Mouse (Mus musculus) midbrain, embryonic 16.5 days (tissue): ENCODE data around the gene Asl. TPM values are rescaled to one million over a fixed set of nuclear protein-coding genes. Genes with fewer than 3 reads are reported as not detected.
A peak's percentile ranks its signal among the peaks of the same experiment; 100 is the strongest.

Experiments used
- ATAC-seq: fragments of 200-750 bp; cut with Nextera tagmentation; 2 replicates; pipeline ENCODE4 v1.8.0; 2017; ENCODE audit warnings: moderate TSS enrichment
- H3K27ac ChIP-seq: fragments of 300-500 bp; sonication (generic); 2 replicates; pipeline ENCODE4 v1.5.1; 2014; ENCODE audit warnings: mild to moderate bottlenecking, low read length, mixed read lengths
- H3K27me3 ChIP-seq: fragments of 300-500 bp; sonication (generic); 2 replicates; pipeline ENCODE4 v1.6.1; 2014; ENCODE audit warnings: low read depth, low read length, mixed read lengths; ENCODE audit not compliant: control insufficient read depth, insufficient read depth
- H3K36me3 ChIP-seq: fragments of 300-500 bp; sonication (generic); 2 replicates; pipeline ENCODE4 v1.6.1; 2014; ENCODE audit warnings: mild to moderate bottlenecking, low read length, moderate library complexity, mixed read lengths; ENCODE audit not compliant: control insufficient read depth, insufficient read depth
- H3K4me1 ChIP-seq: fragments of 300-500 bp; sonication (generic); 2 replicates; pipeline ENCODE4 v1.6.1; 2014; ENCODE audit warnings: mild to moderate bottlenecking, low read length, mixed read lengths; ENCODE audit not compliant: control insufficient read depth, insufficient read depth
- H3K4me2 ChIP-seq: fragments of 300-500 bp; sonication (generic); 2 replicates; pipeline ENCODE4 v1.6.1; 2014; ENCODE audit warnings: mild to moderate bottlenecking, low read length, mixed read lengths
- H3K4me3 ChIP-seq: fragments of 300-500 bp; sonication (generic); 2 replicates; pipeline ENCODE4 v1.5.1; 2014; ENCODE audit warnings: low read depth, mild to moderate bottlenecking, low read length, moderate library complexity, mixed read lengths
- H3K9ac ChIP-seq: fragments of 300-500 bp; sonication (generic); 2 replicates; pipeline ENCODE4 v1.6.1; 2014; ENCODE audit warnings: low read depth, low read length, mixed read lengths
- H3K9me3 ChIP-seq: fragments of 300-500 bp; sonication (generic); replicated peaks from 2 replicates; pipeline ENCODE4 v1.6.1; 2014; ENCODE audit warnings: mild to moderate bottlenecking, low read length, mixed read lengths; ENCODE audit not compliant: control insufficient read depth, poor library complexity, severe bottlenecking
- WGBS: fragments of 180-500 bp; shearing (Covaris S2); extraction: QIAGEN DNeasy Blood & Tissue Kit; methylation state at CpG from one replicate; pipeline ENCODE4 v1.1.7; 2014; 5-methylcytosine and 5-hydroxymethylcytosine counted together
- polyA plus RNA-seq: library from polyadenylated mRNA; unstranded; fragments of >200 nt; fragmentation: Nextera tagmentation; extraction: Ambion mirVana; gene quantifications from 2 replicates; pipeline ENCODE4 v1.2.1, GENCODE M21; 2015

Asl gene
- polyA plus RNA-seq, 1 experiment from 2014 or later, result 38.6 TPM

DNA sequence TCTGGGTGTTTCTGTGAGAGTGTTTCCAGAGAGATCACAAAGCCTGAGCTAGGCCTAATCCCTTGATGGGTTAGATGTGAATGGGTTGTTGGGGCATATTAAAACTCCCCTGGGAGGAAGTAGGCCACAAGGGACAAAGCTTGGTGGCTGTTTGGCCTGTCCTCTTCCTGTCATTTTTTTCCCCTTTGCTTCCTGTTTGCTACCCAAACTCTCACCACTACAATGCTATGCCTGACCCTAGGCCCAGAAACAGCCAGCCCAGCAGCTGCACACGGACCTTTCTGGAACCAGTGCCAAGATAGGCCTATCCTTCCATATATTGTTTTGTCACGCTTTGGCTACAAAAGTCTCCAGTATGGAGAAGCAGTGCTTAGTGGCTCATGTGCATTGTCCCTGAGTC, 33.0 kb upstream of the Asl start:
- no peaks in the 10 kb centered on the region for H3K4me1 ChIP-seq
- H3K4me2 ChIP-seq, result no peak overlapping the region
- peaks cover 13% of the 10 kb centered on the region for H3K36me3 ChIP-seq
- no peak overlapping the region for H3K9ac ChIP-seq
- no peaks in the 10 kb centered on the region for H3K27me3 ChIP-seq
- H3K27ac ChIP-seq, result no peak overlapping the region
- no peaks in the 10 kb centered on the region for H3K9me3 ChIP-seq
- no peak overlapping the region for H3K4me3 ChIP-seq
- ATAC-seq, result no peak
- 82% methylated on average over 2 of the region's 2 CpGs for WGBS

- no peak overlapping the region for H3K4me2 ChIP-seq
- H3K27me3 ChIP-seq, result no peaks in the 10 kb centered on the region
- H3K27ac ChIP-seq, result no peak overlapping the region
- peaks cover 13% of the 10 kb centered on the region for H3K36me3 ChIP-seq
- ATAC-seq, result no peak
- H3K9me3 ChIP-seq, result no peaks in the 10 kb centered on the region
- WGBS, result 86% methylated on average over 4 of the region's 4 CpGs
- no peak overlapping the region for H3K4me3 ChIP-seq
- H3K9ac ChIP-seq, result no peak overlapping the region
- H3K4me1 ChIP-seq, result no peaks in the 10 kb centered on the region
Observed at GRCm38 (mm10) chr5:130060329-130060665, 31.2 kb upstream of the Asl start.

GRCm38 (mm10) chr5:130059413-130060328, 30.6 kb upstream of the Asl start:
- Histone ChIP-seq H3K4me1 (no peaks in the 10 kb centered on the region), H3K4me2 (no peak overlapping the region), H3K9me3 (no peaks in the 10 kb centered on the region), H3K27me3 (no peaks in the 10 kb centered on the region), H3K27ac (peak overlapping the region; percentile 14; the same call in 1 of the 2 replicates), H3K9ac (no peak overlapping the region), H3K4me3 (no peak overlapping the region), H3K36me3 (peaks cover 13% of the 10 kb centered on the region)
- 65% methylated on average over 12 of the region's 12 CpGs for WGBS
- ATAC-seq, result no peak

DNA sequence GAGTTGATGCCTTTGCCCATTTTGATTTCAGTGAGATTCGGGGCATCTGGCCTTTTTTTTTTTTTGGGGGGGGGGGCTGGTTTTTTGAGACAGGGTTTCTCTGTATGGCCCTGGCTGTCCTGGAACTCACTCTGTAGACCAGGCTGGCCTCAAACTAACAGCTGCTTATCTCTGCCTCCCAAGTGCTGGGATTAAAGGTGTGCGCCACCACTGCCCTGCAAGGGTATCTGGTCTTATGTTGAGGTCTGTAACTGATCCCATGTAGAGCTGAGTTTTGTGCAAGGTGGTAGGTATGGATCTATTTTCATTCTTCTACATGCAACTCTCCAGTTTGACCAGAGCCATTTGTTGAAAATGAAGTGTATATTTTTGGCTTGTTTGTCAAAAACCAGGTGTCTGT, 27.3 kb upstream of the Asl start:
- Histone ChIP-seq H3K9me3 (no peaks in the 10 kb centered on the region), H3K9ac (no peak overlapping the region), H3K27me3 (no peaks in the 10 kb centered on the region), H3K4me3 (no peak overlapping the region), H3K36me3 (peaks cover 11% of the 10 kb centered on the region), H3K27ac (no peak overlapping the region), H3K4me1 (no peaks in the 10 kb centered on the region), H3K4me2 (no peak overlapping the region)
- WGBS, result 95% methylated on average over 2 of the region's 2 CpGs
- no peak for ATAC-seq

DNA sequence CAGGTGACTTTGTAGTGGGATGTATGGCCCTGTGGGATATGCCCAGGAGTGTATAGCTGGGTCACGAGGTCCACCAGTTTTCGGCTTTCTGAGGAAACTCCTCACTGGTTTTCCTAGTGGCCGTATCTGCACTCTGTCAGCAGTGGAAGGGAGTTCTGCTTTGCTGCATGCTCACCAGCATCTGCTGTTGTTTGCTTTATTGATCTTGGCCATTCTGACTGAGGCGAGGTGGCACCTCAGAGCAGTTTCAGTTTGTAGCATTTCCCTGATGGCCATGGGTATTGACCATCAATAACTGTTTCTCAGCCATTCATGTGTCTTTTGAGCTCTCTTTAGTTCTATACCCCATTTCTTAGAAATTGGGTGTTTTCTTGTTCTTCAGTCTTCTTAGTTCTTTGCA, 26.6 kb upstream of the Asl start:
- 95% methylated on average over 4 of the region's 4 CpGs for WGBS

DNA sequence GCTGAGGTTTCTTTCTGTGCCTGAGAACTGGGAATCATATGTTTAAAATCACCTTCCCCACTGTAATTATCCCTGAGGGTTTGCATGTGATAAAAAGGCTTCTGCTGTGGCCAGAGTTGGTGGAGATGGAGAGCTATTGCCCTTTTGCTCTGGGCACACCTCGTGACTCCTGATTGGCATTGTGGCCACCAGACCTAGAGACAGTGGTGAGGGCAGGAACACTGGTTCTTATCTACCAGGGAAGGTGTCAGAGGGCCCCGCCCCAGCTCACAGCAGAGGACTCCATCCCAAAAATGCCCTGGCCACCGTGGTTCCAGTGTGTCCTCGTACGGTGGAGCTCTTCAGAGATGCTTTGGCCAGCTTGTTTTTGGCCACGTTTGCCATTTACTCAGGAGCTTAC, 23.9 kb upstream of the Asl start:
- H3K4me3 ChIP-seq, result no peak overlapping the region
- H3K9ac ChIP-seq, result no peak overlapping the region
- H3K36me3 ChIP-seq, result no peaks in the 10 kb centered on the region; the same call in 1 of the 2 replicates
- H3K27ac ChIP-seq, result no peak overlapping the region
- no peaks in the 10 kb centered on the region for H3K4me1 ChIP-seq
- WGBS, result 92% methylated on average over 6 of the region's 6 CpGs
- H3K9me3 ChIP-seq, result no peaks in the 10 kb centered on the region
- no peak for ATAC-seq
- no peaks in the 10 kb centered on the region for H3K27me3 ChIP-seq
- H3K4me2 ChIP-seq, result no peak overlapping the region

More for the DNA sequence above, 26.6 kb upstream of the Asl start:
- H3K4me2 ChIP-seq, result no peak overlapping the region
- H3K4me1 ChIP-seq, result no peaks in the 10 kb centered on the region
- ATAC-seq, result no peak
- no peak overlapping the region for H3K9ac ChIP-seq
- no peaks in the 10 kb centered on the region for H3K9me3 ChIP-seq
- no peak overlapping the region for H3K4me3 ChIP-seq
- peaks cover 8% of the 10 kb centered on the region; the same call in 1 of the 2 replicates for H3K36me3 ChIP-seq
- H3K27ac ChIP-seq, result no peak overlapping the region
- no peaks in the 10 kb centered on the region for H3K27me3 ChIP-seq

DNA sequence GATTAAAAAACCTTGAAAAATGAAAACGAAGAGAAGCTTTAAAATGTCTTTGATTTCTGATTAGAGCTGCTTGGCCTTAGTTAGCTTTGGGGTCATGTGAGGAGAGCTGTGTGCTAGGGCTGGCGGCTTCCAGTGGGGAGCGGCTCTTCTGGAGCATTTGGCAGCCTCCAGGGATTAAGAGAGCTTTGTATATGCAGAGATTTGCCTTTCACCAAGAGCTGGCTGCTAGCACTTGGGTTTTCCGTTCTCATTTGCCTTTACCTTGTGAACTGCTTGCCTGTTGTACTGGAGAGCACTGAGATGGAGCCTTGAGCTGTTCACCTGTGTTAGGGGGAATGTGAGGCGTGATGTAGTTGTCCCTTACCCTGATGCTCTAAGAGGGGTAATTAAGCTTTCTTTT, 23.5 kb upstream of the Asl start:
- no peak for ATAC-seq
- H3K9ac ChIP-seq, result no peak overlapping the region
- no peak overlapping the region for H3K4me3 ChIP-seq
- no peaks in the 10 kb centered on the region for H3K9me3 ChIP-seq
- H3K4me1 ChIP-seq, result no peaks in the 10 kb centered on the region
- H3K27ac ChIP-seq, result no peak overlapping the region
- 54% methylated on average over 5 of the region's 5 CpGs for WGBS
- no peaks in the 10 kb centered on the region for H3K27me3 ChIP-seq
- H3K4me2 ChIP-seq, result no peak overlapping the region
- H3K36me3 ChIP-seq, result no peaks in the 10 kb centered on the region; the same call in 1 of the 2 replicates

DNA sequence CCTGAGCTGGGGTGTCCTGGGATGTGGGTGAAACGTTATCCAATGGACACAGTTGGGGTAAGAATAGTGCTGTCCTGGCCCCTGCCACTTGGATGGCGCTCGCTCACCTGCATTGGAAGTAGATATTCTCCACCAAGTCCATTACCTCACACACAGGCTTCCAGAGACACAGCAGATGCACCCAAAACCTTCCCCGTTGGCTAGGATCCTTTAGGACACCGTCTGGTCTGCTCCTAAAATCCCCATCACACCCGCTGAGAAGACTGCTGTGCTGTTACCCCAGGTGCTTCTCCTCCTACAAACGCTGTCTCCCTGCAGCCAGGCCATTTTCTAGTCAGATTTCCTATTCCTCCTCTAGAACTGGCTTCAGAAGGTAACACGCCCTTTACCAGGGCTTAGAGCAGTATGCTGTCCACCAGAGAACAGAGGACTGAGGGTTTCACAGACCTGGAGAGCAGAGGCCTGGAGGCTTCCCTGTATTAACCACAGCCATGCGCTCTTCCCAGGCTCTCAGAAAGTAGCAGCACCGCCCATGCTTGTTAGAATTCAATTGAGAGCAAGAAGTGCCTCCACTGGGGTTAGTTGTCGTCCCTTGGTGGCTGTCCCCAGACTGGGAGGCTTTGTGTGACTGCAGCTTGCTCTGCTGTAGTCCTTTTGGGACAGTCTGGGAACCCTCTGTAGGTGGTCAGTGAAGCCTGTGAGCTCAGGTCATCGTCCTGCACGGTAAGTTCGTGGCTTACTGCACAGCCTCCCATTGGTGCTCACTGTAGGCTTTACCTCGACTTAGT, 22.2 kb upstream of the Asl start:
- no peaks in the 10 kb centered on the region for H3K4me1 ChIP-seq
- no peak for ATAC-seq

DNA sequence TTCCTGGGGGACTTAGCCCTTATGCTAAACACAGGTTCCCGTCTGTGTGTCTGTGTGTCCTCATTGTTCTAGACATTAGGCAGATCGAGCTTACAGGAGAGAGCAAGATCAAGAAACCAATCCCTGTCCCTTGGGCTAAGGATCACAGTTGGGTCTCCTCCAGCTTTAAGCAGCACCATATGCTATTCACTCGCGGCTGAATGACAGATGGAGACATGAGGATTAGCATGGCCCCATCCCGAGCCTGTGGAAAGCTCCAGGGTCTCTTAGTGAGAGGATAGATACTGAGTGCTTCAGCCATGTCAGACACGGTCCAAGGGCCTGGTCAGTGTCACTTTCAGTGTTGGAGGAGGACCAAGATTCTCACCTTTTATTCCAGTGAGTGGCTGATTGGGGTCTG, 21.4 kb upstream of the Asl start:
- WGBS, result 26% methylated on average over 6 of the region's 6 CpGs
- Histone ChIP-seq H3K4me1 (no peaks in the 10 kb centered on the region), H3K27me3 (no peaks in the 10 kb centered on the region), H3K36me3 (peaks cover 6% of the 10 kb centered on the region), H3K4me3 (no peak overlapping the region), H3K9me3 (no peaks in the 10 kb centered on the region), H3K9ac (no peak overlapping the region), H3K4me2 (no peak overlapping the region), H3K27ac (no peak overlapping the region)
- ATAC-seq, result no peak

More for the DNA sequence above, 22.2 kb upstream of the Asl start:
- H3K9ac ChIP-seq, result no peak overlapping the region
- H3K4me2 ChIP-seq, result no peak overlapping the region
- peaks cover 6% of the 10 kb centered on the region for H3K36me3 ChIP-seq
- H3K9me3 ChIP-seq, result no peaks in the 10 kb centered on the region
- H3K27ac ChIP-seq, result no peak overlapping the region
- no peaks in the 10 kb centered on the region for H3K27me3 ChIP-seq
- 80% methylated on average over 15 of the region's 15 CpGs for WGBS
- H3K4me3 ChIP-seq, result no peak overlapping the region
